Mouse (Mus musculus): ENCODE results near the gene 1600002K03Rik. TPM values are rescaled to one million over a fixed set of nuclear protein-coding genes. Genes with fewer than 3 reads are reported as not detected.
A peak's percentile ranks its signal among the peaks of the same experiment; 100 is the strongest.
"Not testable (repeated sequence)": the region's sequence is repeated elsewhere in the genome, so short reads cannot be mapped to it uniquely, and the experiment has no call there.

1600002K03Rik gene
- total RNA-seq, 2 experiments from 2014 or later, result 6.8 to 7.0 TPM

GRCm38 (mm10) chr10:80180288-80180687 is 7.5 kb downstream of the 1600002K03Rik start:
- no peak for DNase-seq (ENCODE audit: low spot score in 2 of 2)

- DNase-seq (ENCODE audit: low spot score in 2 of 2), result no peak
Measured at GRCm38 (mm10) chr10:80180823-80181222, 8.1 kb downstream of the 1600002K03Rik start.

GRCm38 (mm10) chr10:80182547-80182946 is 9.8 kb downstream of the 1600002K03Rik start:
- DNase-seq (ENCODE audit: low spot score in 2 of 2), result no peak

GRCm38 (mm10) chr10:80186649-80187048 is 13.9 kb downstream of the 1600002K03Rik start:
- DNase-seq (ENCODE audit: low spot score in 2 of 2), result no peak

- DNase-seq (ENCODE audit: low spot score in 2 of 2), result no peak
Measured at GRCm38 (mm10) chr10:80187739-80188138, 15.0 kb downstream of the 1600002K03Rik start.

GRCm38 (mm10) chr10:80188453-80189024 is 15.8 kb downstream of the 1600002K03Rik start:
- no peak for DNase-seq (ENCODE audit: low spot score in 2 of 2)

- no peak for DNase-seq (ENCODE audit: low spot score in 2 of 2)
Measured at GRCm38 (mm10) chr10:80189999-80190398, 17.3 kb downstream of the 1600002K03Rik start.

- peak in 1 of 2 experiments; percentile 41 for DNase-seq (ENCODE audit: low spot score in 2 of 2)
Measured at GRCm38 (mm10) chr10:80190491-80191051, 17.8 kb downstream of the 1600002K03Rik start.

- DNase-seq (ENCODE audit: low spot score in 2 of 2), result no peak
Measured at GRCm38 (mm10) chr10:80193976-80194375, 21.2 kb downstream of the 1600002K03Rik start.

GRCm38 (mm10) chr10:80194441-80194840 is 21.7 kb downstream of the 1600002K03Rik start:
- no peak for DNase-seq (ENCODE audit: low spot score in 2 of 2)

- no peak for DNase-seq (ENCODE audit: low spot score in 2 of 2)
Measured at GRCm38 (mm10) chr10:80196167-80196566, 23.4 kb downstream of the 1600002K03Rik start.

GRCm38 (mm10) chr10:80196778-80197581 is 24.2 kb downstream of the 1600002K03Rik start:
- DNase-seq (ENCODE audit: low spot score in 2 of 2), result no peak

- peak; percentile 74 to 80 for DNase-seq (ENCODE audit: low spot score in 2 of 2)
Measured at GRCm38 (mm10) chr10:80199440-80200008, 26.8 kb downstream of the 1600002K03Rik start.

GRCm38 (mm10) chr10:80200485-80200884 is 27.7 kb downstream of the 1600002K03Rik start:
- DNase-seq (ENCODE audit: low spot score in 2 of 2), result no peak

- DNase-seq (ENCODE audit: low spot score in 2 of 2), result no peak
Measured at GRCm38 (mm10) chr10:80204055-80204454, 31.3 kb downstream of the 1600002K03Rik start.

- DNase-seq (ENCODE audit: low spot score in 2 of 2), result no peak
Measured at GRCm38 (mm10) chr10:80207201-80207600, 34.5 kb downstream of the 1600002K03Rik start.

GRCm38 (mm10) chr10:80207676-80208075 is 34.9 kb downstream of the 1600002K03Rik start:
- no peak for DNase-seq (ENCODE audit: low spot score in 2 of 2)

GRCm38 (mm10) chr10:80208248-80208647 is 35.5 kb downstream of the 1600002K03Rik start:
- no peak for DNase-seq (ENCODE audit: low spot score in 2 of 2)

- DNase-seq (ENCODE audit: low spot score in 2 of 2), result peak; percentile 35 to 56
Measured at GRCm38 (mm10) chr10:80208841-80209371, 36.2 kb downstream of the 1600002K03Rik start.

GRCm38 (mm10) chr10:80211547-80212103 is 38.9 kb downstream of the 1600002K03Rik start:
- not testable (repeated sequence) for DNase-seq (ENCODE audit: low spot score in 2 of 2)
